Mouse (Mus musculus) thymus, adult 2 months (tissue): ENCODE data around the gene Ryr1.

ENCODE experiments used
- CTCF ChIP-seq: fragments of 200-500 bp; IDR thresholded peaks from 2 replicates; pipeline ENCODE4 v1.5.1; 2012; ENCODE audit warnings: mild to moderate bottlenecking, control low read depth, low read length, moderate library complexity, borderline replicate concordance; ENCODE audit not compliant: control insufficient read depth, poor library complexity, insufficient read depth; ENCODE audit errors: extremely low read depth
- POLR2A ChIP-seq: fragments of 200-500 bp; IDR thresholded peaks from 2 replicates; pipeline ENCODE4 v1.6.1; 2012; ENCODE audit warnings: mild to moderate bottlenecking, low read length, control low read depth, moderate library complexity; ENCODE audit not compliant: control insufficient read depth, poor library complexity, insufficient read depth; ENCODE audit errors: extremely low read depth

GRCm38 (mm10) chr7:29037261-29037660, 87.7 kb downstream of the Ryr1 start:
- TF ChIP-seq POLR2A (no peak), CTCF (no peak)
